ENCODE assay signal across 9 mouse cellular contexts in the genomic region with DNA sequence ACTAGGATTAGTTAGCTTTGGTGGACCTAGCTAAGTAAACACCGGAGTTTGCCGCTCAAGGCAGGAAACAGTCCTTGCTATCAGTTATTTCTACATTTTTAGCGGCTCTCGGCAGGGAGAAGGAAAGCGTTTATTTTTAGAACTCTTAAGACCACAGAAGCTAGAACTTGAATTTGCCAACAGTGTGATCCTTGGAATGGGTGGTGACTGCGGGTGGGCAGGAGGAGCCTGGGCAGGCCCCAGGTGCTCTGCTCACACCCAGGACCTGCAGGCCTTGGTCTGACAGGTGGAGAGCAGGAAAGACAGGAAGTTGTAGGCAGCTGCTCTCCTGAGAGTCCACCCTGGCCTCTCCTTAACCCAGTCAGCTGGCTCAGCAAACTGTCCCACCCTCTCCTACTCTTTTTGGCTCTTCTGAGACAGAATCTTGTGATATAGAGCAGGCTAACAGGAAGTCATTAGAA.
DNase-seq lines count a peak whose midpoint lies in the region; ATAC-seq lines count a peak whose summit lies in the region.
"Had no signal": no experiment of that assay in that cellular context is flagged by ENCODE, and none has a peak within 500 bp of the region (broad histone marks: within the 10 kb centered on the region; RNA-seq: fewer than 3 reads in every experiment).

No protein-coding gene starts in this region.

- H3K9ac ChIP-seq in intestine, embryonic 16.5 days (ENCODE audit: low read depth, low read length): peak overlapping the region; percentile 45; the same call in 1 of the 2 replicates

- H3K27ac ChIP-seq in intestine, embryonic 16.5 days (ENCODE audit: low read length): peak overlapping the region; percentile 84
- H3K27ac ChIP-seq in macrophage: peak overlapping the region; percentile 95

- peaks cover 15% of the 10 kb centered on the region for H3K4me1 ChIP-seq in intestine, embryonic 16.5 days (ENCODE audit: control insufficient read depth, insufficient read depth, low read length)

- no peaks in the 10 kb centered on the region for H3K9me3 ChIP-seq in intestine, embryonic 16.5 days (ENCODE audit: control insufficient read depth, low read length)

- H3K36me3 ChIP-seq in intestine, embryonic 16.5 days (ENCODE audit: control insufficient read depth, insufficient read depth, low read length): peaks cover 4% of the 10 kb centered on the region; the same call in 1 of the 2 replicates
- H3K36me3 ChIP-seq in macrophage (ENCODE audit: inconsistent target): no peaks in the 10 kb centered on the region

- H3K4me2 ChIP-seq in intestine, embryonic 16.5 days (ENCODE audit: low read depth, low read length): peak overlapping the region; percentile 38

- H3K4me3 ChIP-seq in intestine, embryonic 16.5 days (ENCODE audit: low read length): no peak overlapping the region
- H3K4me3 ChIP-seq in macrophage (ENCODE audit: inconsistent target): no peak overlapping the region

- peak; percentile 58 to 63 for DNase-seq in heart, adult 18-20 months
- no peak for DNase-seq in heart, adult 8-10 months (ENCODE audit: low spot score)
- DNase-seq in spleen, postnatal 4 days (ENCODE audit: low spot score in 2 of 2): no peak
- DNase-seq in urinary bladder, adult 2 months (ENCODE audit: low spot score): no peak
- DNase-seq: right cerebral cortex, postnatal 25 days had no signal

- peak; percentile 62 for ATAC-seq in common myeloid progenitor, adult 5-6 weeks (replicated peaks; ENCODE audit: low read depth, poor library complexity, severe bottlenecking)
- peak; percentile 93 for ATAC-seq in intestine, embryonic 16.5 days
- no peak for ATAC-seq in monocyte, adult 5-6 weeks (replicated peaks; ENCODE audit: insufficient number of reproducible peaks, low FRiP score, low TSS enrichment, poor library complexity, severe bottlenecking)

- 21% methylated on average over 6 of the region's 6 CpGs for WGBS in intestine, embryonic 16.5 days
- WGBS in macrophage (ENCODE audit: missing documents): 2% methylated on average over 6 of the region's 6 CpGs

- no peaks in the 10 kb centered on the region for H3K27me3 ChIP-seq in intestine, embryonic 16.5 days (replicated peaks; ENCODE audit: control insufficient read depth, insufficient read depth, low read length)

- no peaks in the 10 kb centered on the region for H3K79me2 ChIP-seq in macrophage (ENCODE audit: inconsistent target)

Comparison
In these comparisons a context has a peak if more than half of its experiments do, and no peak if none do; other contexts are left out.
1. DNase-seq: peak in heart, adult 18-20 months (2 of 2); none in heart, adult 8-10 months (single experiment), spleen, postnatal 4 days (0 of 2) and urinary bladder, adult 2 months (single experiment).